Mouse (Mus musculus) myocyte (in vitro differentiated cells): ENCODE results near the gene Fam71d. TPM values are rescaled to one million over a fixed set of nuclear protein-coding genes. Genes with fewer than 3 reads are reported as not detected.

Experiments used
- H3K27me3 ChIP-seq: one replicate; pipeline ENCODE4 v1.6.1; 2011; ENCODE audit not compliant: control insufficient read depth, insufficient read depth, insufficient read length
- H3K36me3 ChIP-seq: one replicate; pipeline ENCODE4 v1.6.1; 2011; ENCODE audit not compliant: control insufficient read depth, insufficient read depth
- H3K4me2 ChIP-seq: one replicate; pipeline ENCODE4 v1.6.1; 2011; ENCODE audit warnings: low read depth, control low read depth
- H3K4me3 ChIP-seq: one replicate; pipeline ENCODE4 v1.5.1; 2011; ENCODE audit warnings: mild to moderate bottlenecking, control low read depth, moderate library complexity
- H3K79me2 ChIP-seq: one replicate; pipeline ENCODE4 v1.6.1; 2011; ENCODE audit not compliant: control insufficient read depth, insufficient read depth
- H3ac ChIP-seq: one replicate; pipeline ENCODE4 v1.6.1; 2011; ENCODE audit not compliant: control insufficient read depth, insufficient read length
- CEBPB ChIP-seq: IDR thresholded peaks from 2 replicates; pipeline ENCODE4 v1.6.1; 2011; ENCODE audit warnings: mild to moderate bottlenecking, moderate library complexity; ENCODE audit not compliant: poor library complexity, insufficient read depth, severe bottlenecking
- E2F4 ChIP-seq: IDR thresholded peaks from one replicate; pipeline ENCODE4 v1.6.1; 2011; ENCODE audit warnings: mild to moderate bottlenecking, control low read depth, moderate library complexity; ENCODE audit not compliant: insufficient read depth
- MAX ChIP-seq: IDR thresholded peaks from one replicate; pipeline ENCODE4 v1.6.1; 2011; ENCODE audit warnings: low read depth, mild to moderate bottlenecking, control low read depth
- MYOD1 ChIP-seq, 3 experiments: IDR thresholded peaks; one replicate each; pipeline ENCODE4 v1.6.1; 2011; ENCODE audit warnings: control low read depth in 2 of 3, low read depth in 2 of 3, mild to moderate bottlenecking in 2 of 3, moderate library complexity in 1 of 3; ENCODE audit not compliant: insufficient read length in 2 of 3, control insufficient read depth in 1 of 3
- MYOG ChIP-seq, 3 experiments: IDR thresholded peaks; one replicate each; pipeline ENCODE4 v1.6.1; 2011; ENCODE audit warnings: control low read depth in 2 of 3, low read depth in 2 of 3, mild to moderate bottlenecking in 2 of 3; ENCODE audit not compliant: insufficient read length in 2 of 3, control insufficient read depth in 1 of 3, insufficient read depth in 1 of 3
- POLR2A ChIP-seq: IDR thresholded peaks from one replicate; pipeline ENCODE4 v1.6.1; 2011; ENCODE audit warnings: low read depth, mild to moderate bottlenecking, control low read depth, moderate library complexity; ENCODE audit not compliant: insufficient read length
- POLR2AphosphoS2 ChIP-seq: IDR thresholded peaks from one replicate; pipeline ENCODE4 v1.6.1; 2011; ENCODE audit warnings: low read depth, control low read depth; ENCODE audit not compliant: insufficient read length
- REST ChIP-seq: IDR thresholded peaks from one replicate; pipeline ENCODE4 v1.6.1; 2011; ENCODE audit warnings: mild to moderate bottlenecking, control low read depth, moderate library complexity; ENCODE audit not compliant: insufficient read depth, insufficient read length
- SRF ChIP-seq: IDR thresholded peaks from one replicate; pipeline ENCODE4 v1.6.1; 2011; ENCODE audit warnings: low read depth; ENCODE audit not compliant: control insufficient read depth, insufficient read length
- TCF12 ChIP-seq: IDR thresholded peaks from one replicate; pipeline ENCODE4 v1.6.1; 2011; ENCODE audit warnings: mild to moderate bottlenecking, control low read depth; ENCODE audit not compliant: poor library complexity, insufficient read depth, severe bottlenecking
- TCF3 ChIP-seq: IDR thresholded peaks from one replicate; pipeline ENCODE4 v1.6.1; 2011; ENCODE audit warnings: low read depth, control low read depth; ENCODE audit not compliant: insufficient read length
- USF1 ChIP-seq: IDR thresholded peaks from one replicate; pipeline ENCODE4 v1.6.1; 2011; ENCODE audit warnings: low read depth, mild to moderate bottlenecking, control low read depth, moderate library complexity
- polyA plus RNA-seq: library from polyadenylated mRNA; unstranded; fragments of >200 nt; fragmentation: generic; extraction: Trizol; gene quantifications from one replicate; pipeline ENCODE4 v1.2.1, GENCODE M21; 2012; ENCODE audit warnings: missing spikeins

Fam71d gene
- polyA plus RNA-seq, 1 experiment, result not detected

GRCm38 (mm10) chr12:78769031-78769713 is 77.8 kb downstream of the Fam71d start:
- Histone ChIP-seq H3K4me2 (peak overlapping the region; percentile 58), H3ac (no peak overlapping the region), H3K27me3 (no peaks in the 10 kb centered on the region), H3K36me3 (no peaks in the 10 kb centered on the region), H3K4me3 (no peak overlapping the region), H3K79me2 (peaks cover 25% of the 10 kb centered on the region)
- no peak for TF ChIP-seq TCF3
- no peak for TF ChIP-seq USF1
- TF ChIP-seq POLR2AphosphoS2, result no peak
- TF ChIP-seq TCF12, result no peak
- no peak for TF ChIP-seq CEBPB
- no peak for TF ChIP-seq MYOG (IDR thresholded peaks at IDR 0.05; ENCODE audit: control insufficient read depth in 1 of 3, insufficient read depth in 1 of 3, insufficient read length in 2 of 3, low read depth in 2 of 3)
- TF ChIP-seq E2F4, result no peak
- no peak for TF ChIP-seq SRF
- TF ChIP-seq REST, result no peak
- TF ChIP-seq MAX, result no peak
- TF ChIP-seq POLR2A, result no peak

DNA sequence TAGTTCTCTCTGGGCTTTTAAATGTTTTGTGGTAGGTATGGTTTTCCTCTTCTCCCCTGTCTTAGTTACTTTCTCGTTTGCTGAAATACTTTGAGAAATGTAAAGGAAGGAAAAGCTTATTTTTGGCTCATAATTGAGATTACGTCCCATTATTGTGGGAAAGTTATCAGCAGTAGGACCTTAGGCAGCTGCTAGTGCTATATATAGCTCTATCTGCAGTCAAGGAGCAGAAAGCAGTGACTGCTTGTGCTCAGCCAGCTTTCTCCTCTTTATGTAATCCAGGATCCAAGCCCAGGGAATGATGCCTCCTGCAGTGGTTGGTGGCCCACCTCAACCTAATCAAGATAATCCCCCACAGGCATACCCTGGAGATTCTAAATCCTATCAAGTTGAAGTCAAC is 81.9 kb downstream of the Fam71d start:
- Histone ChIP-seq H3K36me3 (no peaks in the 10 kb centered on the region), H3K4me2 (no peak overlapping the region), H3K27me3 (no peaks in the 10 kb centered on the region), H3K79me2 (peaks cover 14% of the 10 kb centered on the region), H3K4me3 (no peak overlapping the region), H3ac (no peak overlapping the region)
- TF ChIP-seq CEBPB (no peak), E2F4 (no peak), MYOD1 (IDR thresholded peaks at IDR 0.05; ENCODE audit: control insufficient read depth in 1 of 3, insufficient read length in 2 of 3, low read depth in 2 of 3) (peak in 2 of 3 experiments; percentile 10 to 67), MYOG (IDR thresholded peaks at IDR 0.05; ENCODE audit: control insufficient read depth in 1 of 3, insufficient read depth in 1 of 3, insufficient read length in 2 of 3, low read depth in 2 of 3) (peak in 1 of 3 experiments; percentile 82), TCF12 (no peak), TCF3 (no peak), SRF (no peak), POLR2AphosphoS2 (no peak), USF1 (no peak), MAX (no peak)

DNA sequence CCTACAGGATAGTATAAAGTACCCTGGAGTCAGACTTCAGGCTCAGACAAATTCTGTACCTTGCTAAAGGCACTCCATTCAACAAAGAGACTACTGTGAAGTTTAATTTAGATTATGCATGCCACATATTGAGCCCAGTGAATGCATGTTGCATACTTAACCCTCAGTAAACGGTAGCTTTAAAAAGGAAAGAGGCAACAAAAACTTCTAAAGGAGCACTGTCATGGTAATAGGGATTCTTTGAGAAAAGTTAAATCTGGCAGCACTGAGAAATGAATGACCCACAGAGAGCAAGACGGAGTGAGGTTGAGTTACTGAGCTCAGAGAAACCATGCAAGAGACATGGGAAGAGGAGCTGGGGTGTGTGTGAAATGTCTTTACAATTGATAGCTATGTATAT is 86.6 kb downstream of the Fam71d start:
- no peak overlapping the region for H3ac ChIP-seq
- no peak for TF ChIP-seq MYOG (IDR thresholded peaks at IDR 0.05; ENCODE audit: control insufficient read depth in 1 of 3, insufficient read depth in 1 of 3, insufficient read length in 2 of 3, low read depth in 2 of 3)
- TF ChIP-seq REST, result no peak
- TF ChIP-seq TCF3, result no peak
- no peak for TF ChIP-seq MAX
- TF ChIP-seq E2F4, result no peak
- TF ChIP-seq MYOD1 (IDR thresholded peaks at IDR 0.05; ENCODE audit: control insufficient read depth in 1 of 3, insufficient read length in 2 of 3, low read depth in 2 of 3), result no peak
- TF ChIP-seq TCF12, result no peak
- no peak for TF ChIP-seq CEBPB
- TF ChIP-seq POLR2AphosphoS2, result no peak
- no peak for TF ChIP-seq USF1
- TF ChIP-seq POLR2A, result no peak
- TF ChIP-seq SRF, result no peak

DNA sequence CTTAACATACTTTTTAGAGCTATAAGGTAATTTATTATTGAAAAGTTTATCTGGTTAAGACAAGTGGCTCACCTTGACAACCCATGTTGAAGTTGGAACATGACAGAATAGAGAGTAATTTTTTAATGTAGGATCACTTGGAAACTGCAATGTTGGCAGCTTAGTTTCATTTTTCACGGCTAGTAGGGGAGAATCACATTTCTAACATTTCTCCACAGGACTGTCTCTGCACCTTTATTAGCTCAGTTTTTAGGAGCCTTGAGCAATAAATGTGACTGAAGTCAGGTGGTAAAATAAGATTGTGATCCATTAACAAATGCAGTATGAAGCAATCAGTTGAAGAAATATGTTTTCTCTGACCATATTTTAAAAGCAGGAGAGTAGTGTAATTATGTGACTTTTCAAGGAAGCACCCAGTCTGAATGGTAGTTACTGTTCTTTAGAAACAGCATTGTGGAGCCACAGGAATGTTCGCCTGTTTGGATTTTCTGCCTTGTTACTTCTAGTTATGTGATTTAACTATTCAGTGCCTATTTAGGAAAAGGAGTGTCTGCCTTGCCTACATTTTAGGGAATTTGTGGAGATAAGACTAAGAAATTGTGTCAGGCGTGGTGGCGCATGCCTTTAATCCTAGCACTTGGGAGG is 87.2 kb downstream of the Fam71d start:
- TF ChIP-seq MYOG (IDR thresholded peaks at IDR 0.05; ENCODE audit: control insufficient read depth in 1 of 3, insufficient read depth in 1 of 3, insufficient read length in 2 of 3, low read depth in 2 of 3) (no peak), TCF12 (no peak), USF1 (no peak), MYOD1 (IDR thresholded peaks at IDR 0.05; ENCODE audit: control insufficient read depth in 1 of 3, insufficient read length in 2 of 3, low read depth in 2 of 3) (no peak), MAX (no peak), CEBPB (no peak), E2F4 (no peak), POLR2AphosphoS2 (no peak), TCF3 (no peak)
- H3K79me2 ChIP-seq, result peaks cover 15% of the 10 kb centered on the region

More for the DNA sequence above, 86.6 kb downstream of the Fam71d start:
- Histone ChIP-seq H3K4me2 (no peak overlapping the region), H3K4me3 (no peak overlapping the region), H3K79me2 (peaks cover 15% of the 10 kb centered on the region), H3K27me3 (no peaks in the 10 kb centered on the region), H3K36me3 (no peaks in the 10 kb centered on the region)

More for the DNA sequence above, 87.2 kb downstream of the Fam71d start:
- H3K27me3 ChIP-seq, result no peaks in the 10 kb centered on the region
- H3ac ChIP-seq, result no peak overlapping the region
- H3K4me2 ChIP-seq, result no peak overlapping the region
- H3K36me3 ChIP-seq, result no peaks in the 10 kb centered on the region
- H3K4me3 ChIP-seq, result no peak overlapping the region

Other genes with a start within 250 kb of the Fam71d start
- gene Mpp5, start 57.4 kb downstream of the Fam71d start, polyA plus RNA-seq, result 4.0 TPM
- 68.7 TPM for gene Atp6v1d, start 170.1 kb downstream of the Fam71d start, polyA plus RNA-seq
- gene Eif2s1, start 170.3 kb downstream of the Fam71d start, polyA plus RNA-seq, result 45.6 TPM
- gene Plek2, start 215.4 kb downstream of the Fam71d start, polyA plus RNA-seq, result 0.55 TPM